Mouse (Mus musculus) heart, adult 2 months (tissue): Measurements from ENCODE around the gene Ncbp2.

Experiments
- CTCF ChIP-seq: fragments of 200-600 bp; IDR thresholded peaks from 2 replicates; pipeline ENCODE4 v1.8.1; 2022; ENCODE audit warnings: antibody characterized with exemption, mild to moderate bottlenecking, moderate library complexity
- EP300 ChIP-seq: fragments of 200-500 bp; IDR thresholded peaks from 2 replicates; pipeline ENCODE4 v1.6.1; 2011; ENCODE audit warnings: low read depth, low read length, control low read depth; ENCODE audit not compliant: insufficient read depth
- POLR2A ChIP-seq: fragments of 200-500 bp; IDR thresholded peaks from 2 replicates; pipeline ENCODE4 v1.6.1; 2011; ENCODE audit warnings: mild to moderate bottlenecking, low read depth, low read length, control low read depth; ENCODE audit not compliant: insufficient read depth

- TF ChIP-seq CTCF: no peak
- TF ChIP-seq POLR2A: no peak
- no peak for TF ChIP-seq EP300
These were observed 16.1 kb upstream of the Ncbp2 start for GRCm38 (mm10) chr16:31932255-31932654.
